Mouse (Mus musculus): ENCODE measurements around the gene Mylk4.

The Mylk4 gene

GRCm38 (mm10) chr13:32799131-32799530 lies 15.4 kb upstream of the Mylk4 start:
- in situ Hi-C loops (cut with MboI; ENCODE audit: unreplicated experiment in 2 of 2), result no loop called here

- in situ Hi-C loops (cut with MboI; ENCODE audit: unreplicated experiment in 2 of 2), result no loop called here
Measured at GRCm38 (mm10) chr13:32797085-32797484, 13.3 kb upstream of the Mylk4 start.

- in situ Hi-C loops (cut with MboI; ENCODE audit: unreplicated experiment in 2 of 2), result no loop called here
Measured at GRCm38 (mm10) chr13:32795166-32795565, 11.4 kb upstream of the Mylk4 start.

GRCm38 (mm10) chr13:32794619-32795018 lies 10.9 kb upstream of the Mylk4 start:
- in situ Hi-C loops (cut with MboI; ENCODE audit: unreplicated experiment in 2 of 2), result no loop called here

- in situ Hi-C loops (cut with MboI; ENCODE audit: unreplicated experiment in 2 of 2), result no loop called here
Measured at GRCm38 (mm10) chr13:32789781-32790180, 6.0 kb upstream of the Mylk4 start.

- in situ Hi-C loops (cut with MboI; ENCODE audit: unreplicated experiment in 2 of 2), result no loop called here
Measured at GRCm38 (mm10) chr13:32787584-32787983, 3.8 kb upstream of the Mylk4 start.

- in situ Hi-C loops (cut with MboI; ENCODE audit: unreplicated experiment in 2 of 2), result no loop called here
Measured at GRCm38 (mm10) chr13:32783055-32783454, 699 bp downstream of the Mylk4 start.

- in situ Hi-C loops (cut with MboI; ENCODE audit: unreplicated experiment in 2 of 2), result loop anchor here in 1 of 2 experiments (10.0 kb wide), 1 partner anchor 1116 kb away; no protein-coding TSS in a partner anchor
Measured at GRCm38 (mm10) chr13:32778861-32779260, 4.9 kb downstream of the Mylk4 start.

GRCm38 (mm10) chr13:32776350-32776749 lies 7.4 kb downstream of the Mylk4 start:
- in situ Hi-C loops (cut with MboI; ENCODE audit: unreplicated experiment in 2 of 2), result loop anchor here in 1 of 2 experiments (10.0 kb wide), 1 partner anchor 1118 kb away; no protein-coding TSS in a partner anchor

- in situ Hi-C loops (cut with MboI; ENCODE audit: unreplicated experiment in 2 of 2), result loop anchor here in 1 of 2 experiments (10.0 kb wide), 1 partner anchor 1119 kb away; no protein-coding TSS in a partner anchor
Measured at GRCm38 (mm10) chr13:32775889-32776288, 7.9 kb downstream of the Mylk4 start.

- in situ Hi-C loops (cut with MboI; ENCODE audit: unreplicated experiment in 2 of 2), result loop anchor here (10.0 to 25.0 kb wide), 2 partner anchors 992 to 1125 kb away; no protein-coding TSS in a partner anchor
Measured at GRCm38 (mm10) chr13:32769960-32770359, 13.8 kb downstream of the Mylk4 start.

GRCm38 (mm10) chr13:32768104-32768503 lies 15.7 kb downstream of the Mylk4 start:
- in situ Hi-C loops (cut with MboI; ENCODE audit: unreplicated experiment in 2 of 2), result loop anchor here (10.0 to 25.0 kb wide), 2 partner anchors 994 to 1127 kb away; no protein-coding TSS in a partner anchor

- in situ Hi-C loops (cut with MboI; ENCODE audit: unreplicated experiment in 2 of 2), result loop anchor here (10.0 to 25.0 kb wide), 2 partner anchors 998 to 1130 kb away; no protein-coding TSS in a partner anchor
Measured at GRCm38 (mm10) chr13:32764448-32764847, 19.3 kb downstream of the Mylk4 start.

- in situ Hi-C loops (cut with MboI; ENCODE audit: unreplicated experiment in 2 of 2), result loop anchor here (10.0 to 25.0 kb wide), 2 partner anchors 999 to 1132 kb away; no protein-coding TSS in a partner anchor
Measured at GRCm38 (mm10) chr13:32763141-32763540, 20.6 kb downstream of the Mylk4 start.

GRCm38 (mm10) chr13:32760795-32761194 lies 23.0 kb downstream of the Mylk4 start:
- in situ Hi-C loops (cut with MboI; ENCODE audit: unreplicated experiment in 2 of 2), result loop anchor here (10.0 to 25.0 kb wide), 2 partner anchors 1002 to 1134 kb away; no protein-coding TSS in a partner anchor

GRCm38 (mm10) chr13:32759036-32759435 lies 24.7 kb downstream of the Mylk4 start:
- in situ Hi-C loops (cut with MboI; ENCODE audit: unreplicated experiment in 2 of 2), result loop anchor here in 1 of 2 experiments (25.0 kb wide), 1 partner anchor 1003 kb away; no protein-coding TSS in a partner anchor

GRCm38 (mm10) chr13:32752066-32752657 lies 31.6 kb downstream of the Mylk4 start:
- in situ Hi-C loops (cut with MboI; ENCODE audit: unreplicated experiment in 2 of 2), result loop anchor here in 1 of 2 experiments (25.0 kb wide), 1 partner anchor 1010 kb away; no protein-coding TSS in a partner anchor

GRCm38 (mm10) chr13:32750507-32750906 lies 33.2 kb downstream of the Mylk4 start:
- in situ Hi-C loops (cut with MboI; ENCODE audit: unreplicated experiment in 2 of 2), result loop anchor here in 1 of 2 experiments (25.0 kb wide), 1 partner anchor 1012 kb away; no protein-coding TSS in a partner anchor

GRCm38 (mm10) chr13:32748421-32748820 lies 35.3 kb downstream of the Mylk4 start:
- in situ Hi-C loops (cut with MboI; ENCODE audit: unreplicated experiment in 2 of 2), result loop anchor here (10.0 to 25.0 kb wide), 2 partner anchors 1661 to 1664 kb away; no protein-coding TSS in a partner anchor

GRCm38 (mm10) chr13:32741161-32741560 lies 42.6 kb downstream of the Mylk4 start:
- in situ Hi-C loops (cut with MboI; ENCODE audit: unreplicated experiment in 2 of 2), result loop anchor here (10.0 to 25.0 kb wide), 2 partner anchors 1654 to 1656 kb away; no protein-coding TSS in a partner anchor

- in situ Hi-C loops (cut with MboI; ENCODE audit: unreplicated experiment in 2 of 2), result loop anchor here (10.0 to 25.0 kb wide), 3 partner anchors 516 to 1836 kb away; no protein-coding TSS in a partner anchor
Measured at GRCm38 (mm10) chr13:32731283-32731682, 52.5 kb downstream of the Mylk4 start.

All from v-Abl transformed pro-B cells (cell line).